Mouse (Mus musculus): Measurements from ENCODE around the gene Pik3c2g.

Pik3c2g gene

GRCm38 (mm10) chr6:139586892-139587291, at the start of gene Pik3c2g:
TSS of gene Pik3c2g (plus strand) at chr6:139587221.
- DNase-seq (ENCODE audit: low spot score) = no peak

- no peak for DNase-seq (ENCODE audit: low spot score)
Observed at GRCm38 (mm10) chr6:139538469-139538868, 48.6 kb upstream of the Pik3c2g start.

- DNase-seq (ENCODE audit: low spot score) = no peak
Observed at GRCm38 (mm10) chr6:139555537-139556179, 31.4 kb upstream of the Pik3c2g start.

- no peak for DNase-seq (ENCODE audit: low spot score)
Observed at GRCm38 (mm10) chr6:139569211-139569610, 17.8 kb upstream of the Pik3c2g start.

DNA sequence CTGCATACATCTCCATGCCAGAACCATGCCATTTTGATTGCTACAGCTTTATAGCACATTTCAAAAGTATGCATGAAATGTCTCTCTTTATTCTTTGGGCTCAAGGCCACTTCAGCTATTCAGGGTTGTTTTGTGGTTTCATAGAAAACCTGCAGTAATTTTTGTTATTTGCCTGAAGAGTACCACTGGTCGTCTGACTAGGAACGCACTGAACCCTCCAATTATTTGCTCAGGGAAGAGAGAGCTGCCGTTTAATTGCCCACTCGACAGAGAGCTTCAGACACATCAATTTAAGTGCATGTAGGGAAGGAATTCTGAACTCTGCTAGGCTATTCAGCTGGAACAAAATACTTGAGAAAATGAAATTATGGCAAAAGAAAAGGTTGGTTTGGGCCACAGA, 11.2 kb upstream of the Pik3c2g start:
- no peak for DNase-seq (ENCODE audit: low spot score)

GRCm38 (mm10) chr6:139576261-139577014, 10.6 kb upstream of the Pik3c2g start:
- DNase-seq (ENCODE audit: low spot score) = no peak

DNA sequence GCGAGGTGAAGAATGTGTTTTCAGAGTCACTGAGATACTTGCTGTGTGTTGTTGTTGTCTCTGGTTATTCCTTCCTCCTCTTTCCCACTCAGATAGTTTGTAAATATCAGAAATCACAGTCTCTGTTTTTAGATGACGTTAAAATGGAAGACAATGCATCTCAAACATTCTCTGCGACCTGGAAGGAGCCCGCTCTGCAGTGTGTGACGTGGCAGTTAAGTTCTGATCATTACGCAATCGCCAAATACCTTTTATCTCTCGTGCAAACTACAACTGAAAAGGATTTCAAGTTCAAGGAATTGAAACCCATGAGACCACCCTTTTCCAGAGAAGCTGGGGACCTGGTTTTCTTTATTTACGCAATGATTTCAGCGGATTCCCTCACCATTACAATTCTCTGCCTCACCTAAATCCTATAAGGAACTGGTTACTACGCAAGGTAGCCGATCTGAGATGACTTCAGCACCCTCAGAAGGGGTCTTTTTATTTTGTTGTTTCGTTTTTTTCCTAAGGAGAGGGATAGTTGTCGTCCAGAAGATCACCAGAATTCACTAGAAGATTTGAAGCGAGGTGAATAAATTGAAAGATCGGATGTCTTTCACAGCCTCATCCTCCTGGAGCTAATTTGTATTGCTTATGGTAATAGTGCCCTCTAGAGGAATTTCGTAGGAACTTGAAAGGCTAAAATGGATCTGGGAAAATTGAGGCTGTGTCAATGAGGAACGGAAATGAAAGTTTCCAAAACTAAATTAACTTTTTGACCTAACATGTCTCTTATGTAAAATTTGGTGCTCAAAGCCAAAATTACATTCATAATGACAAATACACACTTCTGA, 9.8 kb upstream of the Pik3c2g start:
- DNase-seq (ENCODE audit: low spot score) = no peak

GRCm38 (mm10) chr6:139587478-139587877, 457 bp downstream of the Pik3c2g start:
- DNase-seq (ENCODE audit: low spot score) = no peak

GRCm38 (mm10) chr6:139588409-139588808, 1.4 kb downstream of the Pik3c2g start:
- no peak for DNase-seq (ENCODE audit: low spot score)

GRCm38 (mm10) chr6:139589291-139589690, 2.3 kb downstream of the Pik3c2g start:
- no peak for DNase-seq (ENCODE audit: low spot score)

DNA sequence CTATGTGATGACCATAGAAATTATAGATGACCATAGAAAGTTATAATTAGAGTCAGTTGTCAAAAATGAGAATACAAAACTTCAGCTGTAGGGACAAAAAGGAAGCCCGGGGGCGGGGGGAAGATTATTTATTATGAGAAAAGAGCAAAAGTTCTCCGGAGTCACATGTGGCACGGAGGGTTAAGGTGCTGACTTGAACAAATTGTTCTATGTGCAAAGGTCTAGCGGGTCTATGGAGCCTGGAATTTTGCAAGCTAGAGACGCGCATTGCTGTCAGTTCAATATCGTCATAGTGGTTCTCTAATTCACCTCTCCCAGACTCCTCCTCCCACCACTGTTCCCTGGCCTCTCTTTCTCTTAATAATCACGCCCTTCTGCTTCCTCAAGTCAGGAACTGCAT, 2.8 kb downstream of the Pik3c2g start:
- DNase-seq (ENCODE audit: low spot score) = no peak

- no peak for DNase-seq (ENCODE audit: low spot score)
Observed at GRCm38 (mm10) chr6:139592081-139592480, 5.1 kb downstream of the Pik3c2g start.

- no peak for DNase-seq (ENCODE audit: low spot score)
Observed at GRCm38 (mm10) chr6:139596433-139596832, 9.4 kb downstream of the Pik3c2g start.

DNA sequence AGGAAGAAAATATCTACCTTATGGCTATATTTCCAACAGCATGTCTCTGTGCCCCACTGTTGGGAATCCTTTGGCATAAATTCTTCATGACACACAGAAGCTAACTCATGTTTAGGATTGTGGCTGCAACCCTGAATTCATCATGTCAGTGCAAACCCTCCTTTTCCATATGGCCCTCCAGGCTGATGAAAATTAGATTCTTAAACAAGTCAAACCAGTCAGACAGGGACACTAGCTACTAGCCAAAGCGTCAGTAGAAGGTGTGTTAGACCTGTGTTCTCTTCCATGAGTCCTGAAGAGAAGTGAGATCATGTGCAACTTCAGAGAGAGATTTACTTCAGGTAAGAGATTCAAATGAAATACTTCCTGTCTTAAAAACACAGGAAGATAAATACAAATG, 12.2 kb downstream of the Pik3c2g start:
- no peak for DNase-seq (ENCODE audit: low spot score)

GRCm38 (mm10) chr6:139618774-139619173, 31.8 kb downstream of the Pik3c2g start:
- DNase-seq (ENCODE audit: low spot score) = no peak

- no peak for DNase-seq (ENCODE audit: low spot score)
Observed at GRCm38 (mm10) chr6:139624756-139625155, 37.7 kb downstream of the Pik3c2g start.

DNA sequence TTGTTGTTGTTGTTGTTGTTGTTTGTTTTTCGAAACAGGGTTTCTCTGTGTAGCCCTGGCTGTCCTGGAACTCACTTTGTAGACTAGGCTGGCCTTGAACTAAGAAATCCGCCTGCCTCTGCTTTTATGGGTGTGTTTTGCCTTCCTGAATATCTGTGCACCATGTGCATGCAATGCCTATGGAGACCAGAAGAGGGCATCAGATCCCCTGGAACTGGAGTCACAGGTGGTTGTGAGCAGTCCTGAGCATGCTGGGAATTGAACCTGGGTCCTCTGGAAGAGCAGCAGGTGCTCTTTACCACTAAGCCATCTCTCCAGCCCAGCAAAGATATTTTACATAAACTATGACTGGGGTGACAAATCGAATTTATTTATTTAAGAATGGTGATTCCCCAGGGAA, 47.5 kb downstream of the Pik3c2g start:
- no peak for DNase-seq (ENCODE audit: low spot score)

GRCm38 (mm10) chr6:139655399-139655798, 68.4 kb downstream of the Pik3c2g start:
- DNase-seq (ENCODE audit: low spot score) = no peak

DNA sequence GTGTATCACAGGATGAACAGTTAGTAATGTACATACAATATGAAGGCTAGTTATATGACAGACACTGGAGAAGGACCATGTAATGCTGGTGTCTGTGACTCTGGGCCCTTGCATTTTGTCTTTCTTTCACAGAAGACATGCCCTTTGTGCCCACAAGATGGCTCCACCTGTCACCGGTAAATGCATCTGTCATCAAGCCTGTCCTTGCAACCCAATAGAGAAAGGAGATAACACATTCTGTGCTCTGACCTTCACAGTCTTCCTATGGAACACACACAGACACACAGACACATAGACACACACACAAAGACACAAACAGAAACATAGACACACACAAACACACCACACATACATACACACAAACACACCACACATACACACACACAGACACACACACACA, 75.4 kb downstream of the Pik3c2g start:
- DNase-seq (ENCODE audit: low spot score) = no peak

DNA sequence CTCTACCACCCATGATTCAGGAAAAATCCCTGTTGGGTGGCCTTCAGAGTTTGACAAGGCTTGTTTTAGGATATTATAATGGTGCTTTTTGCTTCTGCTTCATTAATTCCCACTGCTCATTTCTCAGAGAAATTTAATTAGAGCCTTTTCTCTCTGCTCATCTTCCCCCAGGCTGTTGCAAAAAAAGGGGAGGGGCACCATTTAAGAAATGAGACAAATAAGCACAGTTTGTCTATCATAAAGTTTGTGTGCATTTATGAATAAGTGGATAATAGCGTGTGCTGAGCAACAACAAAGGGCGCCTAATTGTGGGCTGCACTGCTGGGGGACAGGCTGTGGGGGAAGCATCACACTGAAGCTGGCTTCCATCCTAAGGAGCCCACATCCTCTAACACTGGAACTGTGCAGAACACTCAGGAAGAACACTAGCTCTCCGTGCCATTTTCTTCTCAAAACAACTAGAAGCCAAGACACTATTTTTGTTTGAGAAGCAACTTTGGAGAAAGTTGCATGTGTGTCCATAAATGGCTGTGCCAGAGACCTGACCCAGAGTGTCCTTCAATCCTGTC, 131.5 kb downstream of the Pik3c2g start:
- no peak for DNase-seq (ENCODE audit: low spot score)

- no peak for DNase-seq (ENCODE audit: low spot score)
Observed at GRCm38 (mm10) chr6:139719639-139720221, 132.7 kb downstream of the Pik3c2g start.
